8 mouse cellular contexts compared by ENCODE assay signal in genomic region chr2:39004880-39005435, GRCm38 (mm10). TPM values are rescaled to one million over a fixed set of nuclear protein-coding genes. Genes with fewer than 3 reads are reported as not detected.
DNase-seq lines count a peak whose midpoint lies in the region; ATAC-seq and TF ChIP-seq lines count a peak whose summit lies in the region.

TSS of gene Arpc5l (plus strand) at chr2:39005348.

- peak within 1 kb of the TSS; percentile 91 for H3K27ac ChIP-seq in embryonic facial prominence, embryonic 13.5 days
- H3K27ac ChIP-seq in heart, adult 2 months: peak within 1 kb of the TSS; percentile 77
- peak within 1 kb of the TSS; percentile 88 for H3K27ac ChIP-seq in limb, embryonic 13.5 days
- peak within 1 kb of the TSS; percentile 84 for H3K27ac ChIP-seq in midbrain, embryonic 16.5 days (ENCODE audit: low read length)

- peaks cover 41% of the 10 kb centered on the region for H3K4me1 ChIP-seq in embryonic facial prominence, embryonic 13.5 days
- H3K4me1 ChIP-seq in heart, adult 2 months (ENCODE audit: control insufficient read depth, insufficient read depth, low read length): peaks cover 10% of the 10 kb centered on the region
- peaks cover 47% of the 10 kb centered on the region for H3K4me1 ChIP-seq in limb, embryonic 13.5 days
- peaks cover 40% of the 10 kb centered on the region for H3K4me1 ChIP-seq in midbrain, embryonic 16.5 days (ENCODE audit: control insufficient read depth, insufficient read depth, low read length)

- peak within 1 kb of the TSS; percentile 94 for H3K9ac ChIP-seq in embryonic facial prominence, embryonic 13.5 days
- H3K9ac ChIP-seq in heart, adult 2 months (ENCODE audit: low read depth, low read length): peak within 1 kb of the TSS; percentile 82
- H3K9ac ChIP-seq in limb, embryonic 13.5 days: peak within 1 kb of the TSS; percentile 95
- H3K9ac ChIP-seq in midbrain, embryonic 16.5 days (ENCODE audit: low read depth, low read length): peak within 1 kb of the TSS; percentile 86

- no peaks in the 10 kb centered on the region for H3K27me3 ChIP-seq in embryonic facial prominence, embryonic 13.5 days
- no peaks in the 10 kb centered on the region for H3K27me3 ChIP-seq in heart, adult 2 months (ENCODE audit: control insufficient read depth, insufficient read depth, low read length)
- no peaks in the 10 kb centered on the region for H3K27me3 ChIP-seq in limb, embryonic 13.5 days
- no peaks in the 10 kb centered on the region for H3K27me3 ChIP-seq in midbrain, embryonic 16.5 days (ENCODE audit: control insufficient read depth, insufficient read depth, low read depth, low read length)

- peak; percentile 97 for DNase-seq in 3134 (ENCODE audit: extremely low read depth, insufficient read length, low spot score)
- peak; percentile 94 to 96 for DNase-seq in adrenal gland, postnatal 36 days
- DNase-seq in heart, adult 2 months: peak; percentile 92 to 94
- DNase-seq in kidney, adult 8-10 months: peak; percentile 89 to 92
- DNase-seq in spleen, postnatal 10 days (ENCODE audit: low spot score in 2 of 2): peak; percentile 89 to 95

- peaks cover 1% of the 10 kb centered on the region; the same call in 1 of the 2 replicates for H3K79me2 ChIP-seq in heart, adult 2 months (replicated peaks; ENCODE audit: control insufficient read depth, insufficient read depth, low read length)

- no peak for TF ChIP-seq EP300 in heart, adult 2 months (IDR thresholded peaks at IDR 0.05; ENCODE audit: insufficient read depth, low read depth, low read length)

- H3K9me3 ChIP-seq in embryonic facial prominence, embryonic 13.5 days: no peaks in the 10 kb centered on the region
- no peaks in the 10 kb centered on the region for H3K9me3 ChIP-seq in limb, embryonic 13.5 days
- no peaks in the 10 kb centered on the region for H3K9me3 ChIP-seq in midbrain, embryonic 16.5 days (replicated peaks; ENCODE audit: control insufficient read depth, low read length, poor library complexity, severe bottlenecking)

- H3K4me2 ChIP-seq in embryonic facial prominence, embryonic 13.5 days: peak within 1 kb of the TSS; percentile 87
- H3K4me2 ChIP-seq in limb, embryonic 13.5 days (replicated peaks): peak within 1 kb of the TSS; percentile 98
- peak within 1 kb of the TSS; percentile 92 for H3K4me2 ChIP-seq in midbrain, embryonic 16.5 days (ENCODE audit: low read length)

- no peak for TF ChIP-seq CTCF in heart, adult 2 months (IDR thresholded peaks at IDR 0.05)

- peak within 1 kb of the TSS; percentile 65 for H3K4me3 ChIP-seq in embryonic facial prominence, embryonic 13.5 days
- H3K4me3 ChIP-seq in heart, adult 2 months: peak within 1 kb of the TSS; percentile 91
- peak within 1 kb of the TSS; percentile 79 for H3K4me3 ChIP-seq in limb, embryonic 13.5 days
- peak within 1 kb of the TSS; percentile 58 for H3K4me3 ChIP-seq in midbrain, embryonic 16.5 days (ENCODE audit: low read depth, low read length)

- H3K36me3 ChIP-seq in embryonic facial prominence, embryonic 13.5 days: peaks cover 40% of the 10 kb centered on the region
- H3K36me3 ChIP-seq in heart, adult 2 months (ENCODE audit: control insufficient read depth, insufficient read depth, low read length): peaks cover 13% of the 10 kb centered on the region
- peaks cover 40% of the 10 kb centered on the region for H3K36me3 ChIP-seq in limb, embryonic 13.5 days
- H3K36me3 ChIP-seq in midbrain, embryonic 16.5 days (ENCODE audit: control insufficient read depth, insufficient read depth, low read length): peaks cover 13% of the 10 kb centered on the region

- ATAC-seq in embryonic facial prominence, embryonic 13.5 days (ENCODE audit: insufficient number of reproducible peaks, insufficient read depth, low FRiP score, low TSS enrichment, low read depth): peak; percentile 82
- ATAC-seq in limb, embryonic 13.5 days (ENCODE audit: low FRiP score, low read depth): peak; percentile 85
- ATAC-seq in midbrain, embryonic 16.5 days: peak; percentile 91

- WGBS in embryonic facial prominence, embryonic 13.5 days: under 1% methylated on average over 58 of the region's 58 CpGs
- WGBS in heart, adult 2 months: under 1% methylated on average over 58 of the region's 58 CpGs
- under 1% methylated on average over 58 of the region's 58 CpGs for WGBS in limb, embryonic 13.5 days
- under 1% methylated on average over 54 of the region's 58 CpGs for WGBS in midbrain, embryonic 16.5 days

- intact Hi-C loops in heart, adult 2 months (cut with DNase I): loop anchor here (5.0 to 10.0 kb wide), 2 partner anchors 62 to 360 kb away; partner anchors contain the start of genes Golga1 and Psmb7

- peak; percentile 91 for TF ChIP-seq POLR2A in heart, adult 2 months (IDR thresholded peaks at IDR 0.05; ENCODE audit: insufficient read depth, low read depth, low read length)

RNA-seq across cellular contexts. Expression of gene Arpc5l, which starts in this region (rescaled TPM):
- total RNA-seq in adrenal gland, postnatal 36 days (2021): 10 to 100 TPM; 79.8 TPM
- 123 TPM in 2 replicates for polyA plus RNA-seq in embryonic facial prominence, embryonic 13.5 days (2015; fragmentation: Nextera tagmentation; extraction: Ambion mirVana)
- 100 to 1,000 TPM in 1 of 2 experiments, 10 to 100 TPM in 1; 85.1 to 102 TPM for total RNA-seq in heart, adult 2 months (2021)
- 38.8 and 51.5 TPM in 2 replicates for polyA plus RNA-seq in heart, adult 2 months (2012; rRNA removed)
- polyA plus RNA-seq in limb, embryonic 13.5 days (2015; fragmentation: Nextera tagmentation; extraction: Ambion mirVana): 111 and 115 TPM in 2 replicates
- 137 and 141 TPM in 2 replicates for polyA plus RNA-seq in midbrain, embryonic 16.5 days (2015; fragmentation: Nextera tagmentation; extraction: Ambion mirVana)

Comparison
In these comparisons a context has a peak if more than half of its experiments do, and no peak if none do; other contexts are left out.
1. Peak in every context shown above with its lines: DNase-seq, ATAC-seq, H3K4me3 ChIP-seq and H3K27ac ChIP-seq.